Mouse (Mus musculus) liver, postnatal 0 days (tissue): Measurements from ENCODE around the gene Msl1. TPM values are rescaled to one million over a fixed set of nuclear protein-coding genes. Genes with fewer than 3 reads are reported as not detected.

Experiments used
- ATAC-seq: fragments of 200-750 bp; cut with Nextera tagmentation; 2 replicates; pipeline ENCODE4 v1.8.0; 2017; ENCODE audit warnings: mild to moderate bottlenecking, moderate library complexity
- DNase-seq: peaks from one replicate; pipeline ENCODE4 v3.0.0-alpha.2; 2016
- H3K27ac ChIP-seq: fragments of 300-500 bp; sonication (generic); 2 replicates; pipeline ENCODE4 v1.5.1; 2014; ENCODE audit warnings: antibody characterized with exemption, moderate library complexity, mild to moderate bottlenecking, low read depth
- H3K27me3 ChIP-seq: fragments of 300-500 bp; sonication (generic); 2 replicates; pipeline ENCODE4 v1.6.1; 2014; ENCODE audit warnings: low read length, control low read depth, mixed read lengths; ENCODE audit not compliant: insufficient read depth
- H3K36me3 ChIP-seq: fragments of 300-500 bp; sonication (generic); replicated peaks from 2 replicates; pipeline ENCODE4 v1.6.1; 2014; ENCODE audit warnings: mild to moderate bottlenecking, control low read depth, low read length, moderate library complexity, mixed read lengths; ENCODE audit not compliant: insufficient read depth
- H3K4me1 ChIP-seq: fragments of 300-500 bp; sonication (generic); 2 replicates; pipeline ENCODE4 v1.6.1; 2014; ENCODE audit warnings: antibody characterized with exemption, mild to moderate bottlenecking, control low read depth; ENCODE audit not compliant: insufficient read depth
- H3K4me2 ChIP-seq: fragments of 300-500 bp; sonication (generic); 2 replicates; pipeline ENCODE4 v1.6.1; 2014; ENCODE audit warnings: low read depth, mild to moderate bottlenecking, low read length, moderate library complexity, mixed read lengths
- H3K4me3 ChIP-seq: fragments of 300-500 bp; sonication (generic); 2 replicates; pipeline ENCODE4 v1.5.1; 2014; ENCODE audit warnings: low read depth, low read length
- H3K9ac ChIP-seq: fragments of 300-500 bp; sonication (generic); replicated peaks from 2 replicates; pipeline ENCODE4 v1.6.1; 2014; ENCODE audit warnings: mild to moderate bottlenecking, moderate library complexity
- H3K9me3 ChIP-seq: fragments of 300-500 bp; sonication (generic); 2 replicates; pipeline ENCODE4 v1.6.1; 2016; ENCODE audit warnings: mild to moderate bottlenecking, control low read depth, low read length, mixed read lengths
- CTCF ChIP-seq: sonication (generic); IDR thresholded peaks from 2 replicates; pipeline ENCODE4 v1.5.1; 2016; ENCODE audit warnings: antibody characterized with exemption, low read depth
- EP300 ChIP-seq: IDR thresholded peaks from 2 replicates; pipeline ENCODE4 v1.6.1; 2016; ENCODE audit warnings: antibody characterized with exemption, low read depth, mild to moderate bottlenecking
- WGBS: fragments of 180-500 bp; shearing (Covaris S2); extraction: QIAGEN DNeasy Blood & Tissue Kit; methylation state at CpG from one replicate; pipeline ENCODE4 v1.1.7; 2014; ENCODE audit not compliant: insufficient replicate concordance; 5-methylcytosine and 5-hydroxymethylcytosine counted together
- polyA plus RNA-seq: library from polyadenylated mRNA; unstranded; fragments of >200 nt; fragmentation: Nextera tagmentation; extraction: Ambion mirVana; gene quantifications from 2 replicates; pipeline ENCODE4 v1.2.1, GENCODE M21; 2015

Msl1 gene
- polyA plus RNA-seq, 1 experiment from 2014 or later, result 5.4 TPM

DNA sequence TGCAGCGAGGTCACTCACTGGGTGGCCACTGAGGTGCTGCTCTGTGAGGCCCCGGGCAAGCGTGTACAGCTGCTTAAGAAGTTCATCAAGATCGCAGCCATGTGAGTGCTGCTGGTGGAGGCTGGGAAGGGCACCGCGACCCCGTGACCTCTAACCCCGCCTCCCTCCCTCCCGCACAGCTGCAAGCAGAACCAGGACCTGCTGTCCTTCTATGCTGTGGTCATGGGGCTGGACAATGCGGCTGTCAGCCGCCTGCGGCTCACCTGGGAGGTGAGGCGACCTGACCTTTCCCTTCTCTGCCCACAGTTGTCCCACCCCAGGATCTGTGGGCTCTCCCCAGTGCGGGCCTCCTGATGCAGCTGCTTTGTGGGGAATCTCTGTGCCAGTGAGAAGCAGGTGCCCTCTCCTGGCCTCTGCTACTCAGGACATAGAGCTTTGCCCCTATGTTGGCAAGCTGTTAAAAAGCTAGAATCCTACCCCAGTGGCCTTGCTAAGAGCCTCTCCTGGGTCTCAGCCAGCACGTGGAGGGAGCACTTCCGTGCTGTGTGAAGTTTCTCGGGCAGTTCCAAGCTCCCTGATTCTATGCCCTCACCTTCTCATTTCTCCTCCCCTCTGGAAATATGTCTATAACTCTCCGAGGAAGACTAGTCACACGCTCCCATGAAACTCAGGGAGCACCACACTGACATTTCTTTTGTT lies 54.0 kb downstream of the Msl1 start:
- Histone ChIP-seq H3K4me3 (no peak overlapping the region), H3K9me3 (no peaks in the 10 kb centered on the region), H3K4me1 (peaks cover 4% of the 10 kb centered on the region; the same call in 1 of the 2 replicates), H3K9ac (no peak overlapping the region), H3K4me2 (peak overlapping the region; percentile 47), H3K36me3 (no peaks in the 10 kb centered on the region), H3K27ac (no peak overlapping the region), H3K27me3 (no peaks in the 10 kb centered on the region)
- ATAC-seq, result peak; percentile 38; the same call in 1 of the 2 replicates
- 28% methylated on average over 19 of the region's 19 CpGs for WGBS
- no peak for DNase-seq
- TF ChIP-seq EP300, result no peak
- no peak for TF ChIP-seq CTCF

DNA sequence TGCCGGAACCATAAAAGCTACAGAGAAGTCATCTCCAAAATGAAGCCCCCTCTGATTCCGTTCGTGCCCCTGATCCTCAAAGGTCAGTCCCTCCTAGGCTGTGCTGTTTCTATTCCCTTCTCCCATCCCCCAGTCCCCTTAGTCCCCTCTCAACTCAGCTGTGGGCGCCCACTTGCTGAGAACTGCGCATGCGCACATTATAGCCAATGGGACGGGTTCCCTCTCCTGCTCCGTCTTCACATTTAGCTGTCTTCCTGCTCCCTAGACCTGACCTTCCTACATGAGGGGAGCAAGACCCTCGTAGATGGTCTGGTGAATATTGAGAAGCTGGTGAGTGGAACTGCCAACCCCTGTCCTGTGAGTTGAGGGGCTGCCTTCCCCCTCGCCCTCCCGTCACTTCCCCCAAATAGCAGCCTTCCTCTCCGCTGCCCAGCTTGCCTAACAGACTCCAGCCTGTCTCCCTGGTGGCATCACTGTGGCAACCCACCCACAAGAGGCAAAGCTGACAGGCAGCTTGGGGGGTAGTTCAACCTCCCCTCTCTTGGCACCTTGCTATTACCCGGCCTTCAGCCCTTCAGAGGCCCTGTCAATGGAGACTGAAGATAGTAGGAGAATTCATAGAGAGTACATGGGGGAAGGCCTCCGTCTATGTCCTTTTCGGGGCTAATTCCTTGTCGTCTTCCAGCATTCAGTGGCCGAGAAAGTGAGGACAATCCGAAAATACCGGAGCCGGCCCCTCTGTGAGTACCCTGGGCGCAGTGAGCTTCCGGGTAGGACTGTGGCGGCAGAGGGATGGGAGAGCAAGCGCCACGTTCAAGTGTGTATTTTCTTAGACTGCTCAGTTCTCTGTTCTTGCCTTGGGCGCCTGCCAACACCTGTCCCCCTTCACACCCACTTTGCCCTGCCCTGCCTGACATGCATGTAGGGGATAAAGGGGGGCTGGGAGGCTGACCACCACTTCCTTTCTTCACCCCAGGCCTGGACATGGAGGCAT lies 55.1 kb downstream of the Msl1 start:
- no peak overlapping the region for H3K4me3 ChIP-seq
- no peak overlapping the region for H3K4me2 ChIP-seq
- 77% methylated on average over 26 of the region's 26 CpGs for WGBS
- no peak for ATAC-seq
- peaks cover 4% of the 10 kb centered on the region; the same call in 1 of the 2 replicates for H3K4me1 ChIP-seq
- H3K27ac ChIP-seq, result no peak overlapping the region
- no peak for DNase-seq
- no peaks in the 10 kb centered on the region for H3K36me3 ChIP-seq
- TF ChIP-seq CTCF, result no peak
- TF ChIP-seq EP300, result no peak
- H3K9ac ChIP-seq, result no peak overlapping the region
- no peaks in the 10 kb centered on the region for H3K9me3 ChIP-seq
- H3K27me3 ChIP-seq, result no peaks in the 10 kb centered on the region

DNA sequence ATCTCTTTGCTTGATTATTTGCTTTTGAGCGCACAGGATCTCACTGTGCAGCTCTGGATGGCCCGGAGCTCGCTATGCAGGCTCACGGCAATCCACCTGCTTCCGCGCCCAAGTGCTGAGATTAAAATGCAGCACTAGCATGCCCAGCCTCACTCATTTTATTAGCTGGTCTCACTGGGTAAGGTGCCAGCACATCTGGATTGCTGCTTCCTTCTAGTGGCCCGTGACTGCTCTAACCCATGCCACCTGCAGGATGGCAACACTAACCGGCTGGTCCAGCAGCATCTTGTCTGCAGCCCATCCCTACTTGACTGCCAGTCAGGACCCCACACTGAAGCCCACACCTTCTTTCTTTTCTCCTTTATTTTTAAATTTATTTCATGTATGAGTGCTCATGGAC lies 58.8 kb downstream of the Msl1 start:
- TF ChIP-seq CTCF, result no peak
- TF ChIP-seq EP300, result no peak
- Histone ChIP-seq H3K27me3 (no peaks in the 10 kb centered on the region), H3K4me2 (no peak overlapping the region), H3K9ac (no peak overlapping the region), H3K4me3 (no peak overlapping the region), H3K9me3 (no peaks in the 10 kb centered on the region), H3K27ac (no peak overlapping the region), H3K4me1 (peaks cover 2% of the 10 kb centered on the region; the same call in 1 of the 2 replicates), H3K36me3 (no peaks in the 10 kb centered on the region)
- 93% methylated on average over 8 of the region's 8 CpGs for WGBS
- no peak for DNase-seq
- no peak for ATAC-seq

DNA sequence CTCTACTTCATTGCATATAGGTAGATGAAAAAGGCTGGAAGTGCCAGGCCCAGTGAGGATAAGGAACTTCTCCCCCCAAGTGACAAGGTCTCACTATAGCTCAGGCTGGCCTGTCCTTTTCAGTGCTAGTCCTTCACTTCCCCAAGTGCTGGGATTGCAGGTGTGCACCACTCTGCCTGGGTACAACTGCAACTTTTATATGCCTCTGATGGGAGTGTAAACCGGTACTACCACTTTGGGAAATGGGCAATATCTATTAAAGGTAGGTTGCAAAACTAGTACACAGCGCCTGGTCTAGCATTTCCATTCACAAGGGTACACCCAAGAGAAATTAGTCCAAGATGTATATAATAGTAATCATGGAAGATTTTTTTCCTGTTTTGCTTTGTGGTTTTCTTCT lies 59.3 kb downstream of the Msl1 start:
- Histone ChIP-seq H3K36me3 (no peaks in the 10 kb centered on the region), H3K4me1 (no peaks in the 10 kb centered on the region), H3K4me2 (no peak overlapping the region), H3K9ac (no peak overlapping the region), H3K27ac (no peak overlapping the region), H3K27me3 (no peaks in the 10 kb centered on the region), H3K9me3 (no peaks in the 10 kb centered on the region), H3K4me3 (no peak overlapping the region)
- no peak for ATAC-seq
- 87% methylated on average over 2 of the region's 2 CpGs for WGBS
- no peak for TF ChIP-seq EP300
- TF ChIP-seq CTCF, result no peak
- DNase-seq, result no peak

Other genes starting within 250 kb of the Msl1 start
- 1.2 and 1.3 TPM in 2 replicates for gene Ikzf3, start 249.5 kb upstream of the Msl1 start, polyA plus RNA-seq
- 0.65 and 1.1 TPM in 2 replicates for gene Zpbp2, start 244.4 kb upstream of the Msl1 start, polyA plus RNA-seq
- gene Ormdl3, start 208.1 kb upstream of the Msl1 start, polyA plus RNA-seq, result 39.3 and 42.0 TPM in 2 replicates
- not detected in 2 replicates for gene Lrrc3c, start 197.2 kb upstream of the Msl1 start, polyA plus RNA-seq
- 0.33 and 0.39 TPM in 2 replicates for gene Gm12355, start 169.9 kb upstream of the Msl1 start, polyA plus RNA-seq
- not detected in 2 replicates for gene Gsdma3, start 169.2 kb upstream of the Msl1 start, polyA plus RNA-seq
- not detected in 2 replicates for gene Gsdma2, start 148.8 kb upstream of the Msl1 start, polyA plus RNA-seq
- not detected in 2 replicates for gene Gsdma, start 131.2 kb upstream of the Msl1 start, polyA plus RNA-seq
- 67.5 and 71.0 TPM in 2 replicates for gene Psmd3, start 113.0 kb upstream of the Msl1 start, polyA plus RNA-seq
- gene Csf3, start 94.3 kb upstream of the Msl1 start, polyA plus RNA-seq, result not detected in 2 replicates
- gene Med24, start 66.1 kb upstream of the Msl1 start, polyA plus RNA-seq, result 10.5 and 10.9 TPM in 2 replicates
- gene Thra, start 54.9 kb upstream of the Msl1 start, polyA plus RNA-seq, result 5.1 and 6.1 TPM in 2 replicates
- gene Nr1d1, start 20.2 kb upstream of the Msl1 start, polyA plus RNA-seq, result 2.0 and 4.2 TPM in 2 replicates
- gene Casc3, start 9.4 kb downstream of the Msl1 start, polyA plus RNA-seq, result 6.7 and 7.0 TPM in 2 replicates
- 0.11 and 0.21 TPM in 2 replicates for gene Rapgefl1, start 41.3 kb downstream of the Msl1 start, polyA plus RNA-seq
- gene Wipf2, start 68.1 kb downstream of the Msl1 start, polyA plus RNA-seq, result 1.2 TPM in 2 replicates
- 19.1 and 22.3 TPM in 2 replicates for gene Cdc6, start 112.3 kb downstream of the Msl1 start, polyA plus RNA-seq
- gene Rara, start 132.3 kb downstream of the Msl1 start, polyA plus RNA-seq, result 5.4 and 5.6 TPM in 2 replicates
- gene Gjd3, start 187.5 kb downstream of the Msl1 start, polyA plus RNA-seq, result not detected in 2 replicates
- gene Top2a, start 228.7 kb downstream of the Msl1 start, polyA plus RNA-seq, result 74.3 and 90.2 TPM in 2 replicates
- gene Igfbp4, start 245.7 kb downstream of the Msl1 start, polyA plus RNA-seq, result 665 and 672 TPM in 2 replicates